Mouse (Mus musculus) CH12.LX (cell line): ENCODE results near the gene A930009A15Rik. TPM values are rescaled to one million over a fixed set of nuclear protein-coding genes. Genes with fewer than 3 reads are reported as not detected.

Experiments
- DNase-seq: peaks from one replicate; pipeline ENCODE4 v3.0.0-alpha.2; 2013; ENCODE audit errors: extremely low read depth
- H3K27ac ChIP-seq: 2 replicates; pipeline ENCODE4 v1.5.1; 2012; ENCODE audit warnings: low read depth, mild to moderate bottlenecking, control low read depth, moderate library complexity; ENCODE audit not compliant: insufficient read depth
- H3K27me3 ChIP-seq: replicated peaks from 2 replicates; pipeline ENCODE3; 2012; ENCODE audit warnings: inconsistent platforms
- H3K36me3 ChIP-seq, 2 experiments: replicated peaks in 1 of 2; 2 replicates each; pipeline versions ENCODE3 to v1.6.1; 2012; ENCODE audit warnings: inconsistent platforms in 1 of 2, low read length in 1 of 2, mild to moderate bottlenecking in 1 of 2, mixed read lengths in 1 of 2, moderate library complexity in 1 of 2; ENCODE audit not compliant: control insufficient read depth in 1 of 2, insufficient read depth in 1 of 2
- H3K4me1 ChIP-seq, 2 experiments: 2 replicates each; pipeline ENCODE4 v1.6.1; 2012; ENCODE audit warnings: inconsistent platforms in 1 of 2, moderate library complexity in 1 of 2; ENCODE audit not compliant: insufficient read depth in 2 of 2, control insufficient read depth in 1 of 2
- H3K4me2 ChIP-seq: 2 replicates; pipeline ENCODE4 v1.6.1; 2012; ENCODE audit warnings: low read depth, mild to moderate bottlenecking, control low read depth; ENCODE audit not compliant: poor library complexity, insufficient read depth, severe bottlenecking
- H3K4me3 ChIP-seq, 3 experiments: fragments of 150-350 bp in 1 of 3; sonication (generic) in 1 of 3; replicated peaks in 1 of 3; 2 replicates each; pipeline versions ENCODE3 to v1.5.1; 2011 to 2012; ENCODE audit warnings: low read depth in 2 of 3, low read length in 2 of 3, mild to moderate bottlenecking in 2 of 3, moderate library complexity in 2 of 3, control low read depth in 1 of 3, improper control_type of control experiment in 1 of 3, inconsistent platforms in 1 of 3, mixed read lengths in 1 of 3; ENCODE audit not compliant: poor library complexity in 1 of 3
- H3K79me2 ChIP-seq: replicated peaks from 2 replicates; pipeline ENCODE4 v1.6.1; 2012; ENCODE audit warnings: mild to moderate bottlenecking, moderate library complexity; ENCODE audit not compliant: control insufficient read depth, poor library complexity, insufficient read depth, severe bottlenecking; ENCODE audit errors: extremely low read depth
- H3K9ac ChIP-seq: 2 replicates; pipeline ENCODE4 v1.6.1; 2012; ENCODE audit warnings: low read depth, mild to moderate bottlenecking, control low read depth, moderate library complexity; ENCODE audit not compliant: insufficient read depth
- H3K9me3 ChIP-seq: replicated peaks from 2 replicates; pipeline ENCODE3; 2012; ENCODE audit warnings: low read length, inconsistent platforms, mixed read lengths
- CHD1 ChIP-seq: IDR thresholded peaks from 2 replicates; pipeline ENCODE4 v1.6.1; 2012; ENCODE audit warnings: low read depth, low read length, improper control_type of control experiment, inconsistent platforms
- CHD2 ChIP-seq: IDR thresholded peaks from 2 replicates; pipeline ENCODE4 v1.6.1; 2011; ENCODE audit warnings: low read length, improper control_type of control experiment
- CTCF ChIP-seq, 2 experiments: IDR thresholded peaks in 1 of 2; conservative IDR thresholded peaks in 1 of 2; 2 replicates each; pipeline ENCODE4 v1.5.1; 2011 to 2012; ENCODE audit warnings: low read depth in 2 of 2, low read length in 2 of 2, improper control_type of control experiment in 1 of 2, inconsistent platforms in 1 of 2, mild to moderate bottlenecking in 1 of 2, moderate library complexity in 1 of 2
- E2F4 ChIP-seq: IDR thresholded peaks from 2 replicates; pipeline ENCODE4 v1.6.1; 2011; ENCODE audit warnings: low read depth, low read length, improper control_type of control experiment; ENCODE audit not compliant: insufficient replicate concordance
- ELF1 ChIP-seq: IDR thresholded peaks from 2 replicates; pipeline ENCODE4 v1.6.1; 2014; ENCODE audit warnings: low read depth, mild to moderate bottlenecking, inconsistent platforms, low read length, improper control_type of control experiment
- GABPA ChIP-seq: IDR thresholded peaks from 2 replicates; pipeline ENCODE4 v1.6.1; 2012; ENCODE audit warnings: low read depth, low read length, improper control_type of control experiment, inconsistent platforms; ENCODE audit not compliant: insufficient replicate concordance
- HCFC1 ChIP-seq: IDR thresholded peaks from 2 replicates; pipeline ENCODE4 v1.6.1; 2012; ENCODE audit warnings: low read depth, mild to moderate bottlenecking, inconsistent platforms, low read length, improper control_type of control experiment
- JUN ChIP-seq: IDR thresholded peaks from 2 replicates; pipeline ENCODE4 v1.6.1; 2011; ENCODE audit warnings: low read depth, mild to moderate bottlenecking, low read length, improper control_type of control experiment, moderate library complexity; ENCODE audit not compliant: insufficient read depth
- MAFK ChIP-seq: IDR thresholded peaks from 2 replicates; pipeline ENCODE4 v1.6.1; 2011; ENCODE audit warnings: low read length, improper control_type of control experiment; ENCODE audit not compliant: insufficient replicate concordance
- MAZ ChIP-seq: IDR thresholded peaks from 2 replicates; pipeline ENCODE4 v1.6.1; 2012; ENCODE audit warnings: low read depth, mild to moderate bottlenecking, inconsistent platforms, low read length, improper control_type of control experiment, moderate library complexity
- MEF2A ChIP-seq: IDR thresholded peaks from 2 replicates; pipeline ENCODE4 v1.6.1; 2014; ENCODE audit warnings: low read depth, mild to moderate bottlenecking, inconsistent platforms, low read length, improper control_type of control experiment, borderline replicate concordance
- MXI1 ChIP-seq: IDR thresholded peaks from 2 replicates; pipeline ENCODE4 v1.6.1; 2011; ENCODE audit warnings: mild to moderate bottlenecking, low read depth, low read length, improper control_type of control experiment
- NELFE ChIP-seq: IDR thresholded peaks from 2 replicates; pipeline ENCODE4 v1.6.1; 2011; ENCODE audit warnings: low read depth, low read length, improper control_type of control experiment
- NRF1 ChIP-seq: IDR thresholded peaks from 2 replicates; pipeline ENCODE4 v1.6.1; 2014; ENCODE audit warnings: low read depth, mild to moderate bottlenecking, inconsistent platforms, low read length, improper control_type of control experiment, moderate library complexity
- PAX5 ChIP-seq: IDR thresholded peaks from 2 replicates; pipeline ENCODE4 v1.6.1; 2012; ENCODE audit warnings: low read length, inconsistent platforms, mixed read lengths
- POLR2AphosphoS2 ChIP-seq: IDR thresholded peaks from 2 replicates; pipeline ENCODE4 v1.6.1; 2011; ENCODE audit warnings: low read depth, low read length, improper control_type of control experiment
- SIN3A ChIP-seq: IDR thresholded peaks from 2 replicates; pipeline ENCODE4 v1.6.1; 2012; ENCODE audit warnings: low read length, improper control_type of control experiment, inconsistent platforms
- SMC3 ChIP-seq: IDR thresholded peaks from 2 replicates; pipeline ENCODE4 v1.6.1; 2011; ENCODE audit warnings: low read depth, low read length, improper control_type of control experiment
- TBP ChIP-seq: conservative IDR thresholded peaks from 2 replicates; pipeline ENCODE4 v1.6.1; 2011; ENCODE audit warnings: low read depth, low read length, improper control_type of control experiment
- UBTF ChIP-seq: IDR thresholded peaks from 2 replicates; pipeline ENCODE4 v1.6.1; 2012; ENCODE audit warnings: low read depth, mild to moderate bottlenecking, inconsistent platforms, low read length, improper control_type of control experiment, moderate library complexity
- ZKSCAN1 ChIP-seq: IDR thresholded peaks from 2 replicates; pipeline ENCODE4 v1.6.1; 2012; ENCODE audit warnings: low read depth, inconsistent platforms, low read length, improper control_type of control experiment, borderline replicate concordance
- ZMIZ1 ChIP-seq: IDR thresholded peaks from 2 replicates; pipeline ENCODE4 v1.6.1; 2012; ENCODE audit warnings: low read depth, mild to moderate bottlenecking, inconsistent platforms, low read length, improper control_type of control experiment
- dilution Hi-C: fragments of 300-500 bp; cut with MboI; formaldehyde crosslinking; loops from 2 replicates; pipeline ENCODE4 v1.14.3; 2020; ENCODE audit warnings: low sequenced_read_pairs; ENCODE audit not compliant: extremely low pct_unique_long_range_greater_than_20kb, extremely low pct_ligation_motif_present
- in situ Hi-C: fragments of 300-500 bp; cut with MboI; formaldehyde crosslinking; loops from 3 replicates; pipeline ENCODE4 v1.14.3; 2019; ENCODE audit warnings: low sequenced_read_pairs, low pct_ligation_motif_present, low pct_unique_long_range_greater_than_20kb, mixed read lengths
- polyA plus RNA-seq: library from polyadenylated mRNA; unstranded; fragments of >175 nt; gene quantifications from 2 replicates; pipeline ENCODE4 v1.2.1, GENCODE M21; 2012; ENCODE audit warnings: low read depth; ENCODE audit not compliant: insufficient read length
- total RNA-seq, 2 experiments: library from RNA; depleted of rRNA; stranded (reverse); fragments of 300-350 nt in 1 of 2; fragments of >200 nt in 1 of 2; gene quantifications; 2 replicates each; pipeline ENCODE4 v1.2.3; 2012 to 2014

The A930009A15Rik gene
- total and polyA plus RNA-seq, 3 experiments = not detected

DNA sequence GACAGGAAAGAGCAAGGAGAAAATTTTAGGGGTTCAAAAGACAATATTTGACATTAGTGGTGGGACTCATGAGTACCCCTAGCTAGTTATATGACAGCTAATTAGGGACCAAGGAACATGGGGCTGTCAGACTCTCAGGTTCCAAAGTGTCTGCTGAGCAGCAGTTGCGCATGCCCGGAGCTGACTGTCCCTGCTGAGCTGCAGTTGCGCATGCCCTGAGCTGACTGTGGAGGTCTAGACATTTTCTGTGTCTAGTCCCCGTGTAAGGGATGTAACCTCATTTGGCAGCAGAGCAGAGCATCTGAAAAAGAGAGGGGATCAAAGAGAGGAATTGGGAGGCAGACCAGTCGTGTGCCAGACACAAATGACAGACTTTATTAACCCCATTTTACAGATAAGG is 5.8 kb upstream of the A930009A15Rik start:
- H3K79me2 ChIP-seq = no peaks in the 10 kb centered on the region
- H3K27ac ChIP-seq = no peak overlapping the region
- in situ Hi-C loops (no loop called here), dilution Hi-C loops (no loop called here)
- H3K4me1 ChIP-seq = no peaks in the 10 kb centered on the region
- DNase-seq = no peak
- no peaks in the 10 kb centered on the region for H3K9me3 ChIP-seq
- H3K36me3 ChIP-seq = no peaks in the 10 kb centered on the region
- H3K4me3 ChIP-seq = no peak overlapping the region
- no peak for TF ChIP-seq E2F4
- TF ChIP-seq MXI1 = no peak
- no peak for TF ChIP-seq JUN
- no peak for TF ChIP-seq GABPA
- TF ChIP-seq MAZ = no peak
- no peak for TF ChIP-seq NRF1
- no peak for TF ChIP-seq UBTF
- no peaks in the 10 kb centered on the region for H3K27me3 ChIP-seq
- no peak overlapping the region for H3K9ac ChIP-seq
- H3K4me2 ChIP-seq = no peak overlapping the region

DNA sequence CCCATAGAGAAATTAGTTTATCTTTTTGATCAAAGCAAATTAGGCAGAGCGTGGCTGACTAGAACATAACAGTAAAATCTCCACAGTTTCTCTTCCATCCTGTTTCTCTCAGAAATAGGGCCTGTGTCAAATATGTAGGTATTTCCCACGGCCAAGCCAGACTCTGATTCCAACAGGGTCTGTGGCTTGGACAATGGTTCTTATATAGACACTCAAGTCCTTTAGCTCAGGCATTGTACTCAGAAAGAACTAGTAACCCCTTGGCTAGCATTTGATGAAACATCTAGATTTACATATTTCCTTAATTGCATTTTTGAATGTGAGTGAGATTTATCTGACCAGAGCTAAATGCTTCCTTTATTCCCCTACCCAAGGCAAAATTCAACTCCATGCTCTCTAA is 791 bp downstream of the A930009A15Rik start:
- DNase-seq = no peak
- Histone ChIP-seq H3K9ac (no peak overlapping the region), H3K4me3 (no peak overlapping the region)
- TF ChIP-seq MAFK (no peak), CHD2 (no peak)
- TF ChIP-seq, all 38 proteins: peak for 0
- Histone ChIP-seq H3K27me3 (no peaks in the 10 kb centered on the region), H3K79me2 (no peaks in the 10 kb centered on the region), H3K27ac (no peak overlapping the region), H3K9me3 (no peaks in the 10 kb centered on the region), H3K4me1 (no peaks in the 10 kb centered on the region), H3K4me2 (no peak overlapping the region), H3K36me3 (no peaks in the 10 kb centered on the region)
- dilution Hi-C loops (no loop called here), in situ Hi-C loops (no loop called here)

DNA sequence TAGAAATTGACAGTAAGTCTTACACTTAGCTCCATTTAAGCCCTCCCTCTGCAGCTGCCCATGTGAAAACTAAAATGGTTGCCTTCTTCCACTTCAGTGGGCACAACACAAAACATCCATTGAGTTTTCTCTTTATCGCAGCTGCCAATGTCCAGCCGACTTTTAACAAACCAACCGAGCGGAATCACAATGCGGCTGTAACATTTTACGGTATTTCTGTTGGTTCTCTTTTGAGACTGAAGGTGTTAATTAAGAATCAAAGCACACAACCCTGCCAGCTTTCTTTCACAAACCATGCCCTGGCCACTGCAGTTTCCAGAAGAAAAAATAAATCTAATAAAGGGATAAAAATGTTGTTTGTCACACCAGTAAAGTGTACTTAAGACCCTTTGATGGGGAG is 1.5 kb downstream of the A930009A15Rik start:
- no peak for TF ChIP-seq GABPA
- TF ChIP-seq CTCF (conservative IDR thresholded peaks at IDR 0.05 in 1 of 2, IDR thresholded peaks at IDR 0.05 in 1 of 2; ENCODE audit: low read depth in 2 of 2, low read length in 2 of 2) = no peak
- TF ChIP-seq TBP = no peak
- TF ChIP-seq ZMIZ1 = no peak
- TF ChIP-seq SMC3 = no peak
- no peak for TF ChIP-seq UBTF
- TF ChIP-seq ZKSCAN1 = no peak
- TF ChIP-seq CHD1 = no peak
- no peak for TF ChIP-seq MXI1
- no peak for TF ChIP-seq SIN3A
- no peak for TF ChIP-seq PAX5
- no peak for TF ChIP-seq ELF1
- TF ChIP-seq HCFC1 = no peak
- TF ChIP-seq NELFE = no peak
- no peak for TF ChIP-seq POLR2AphosphoS2
- TF ChIP-seq MEF2A = no peak
- H3K9me3 ChIP-seq = no peaks in the 10 kb centered on the region
- in situ Hi-C loops = no loop called here
- H3K9ac ChIP-seq = no peak overlapping the region
- H3K4me1 ChIP-seq = no peaks in the 10 kb centered on the region
- dilution Hi-C loops = no loop called here
- no peaks in the 10 kb centered on the region for H3K27me3 ChIP-seq
- H3K4me2 ChIP-seq = no peak overlapping the region
- H3K79me2 ChIP-seq = no peaks in the 10 kb centered on the region
- no peaks in the 10 kb centered on the region for H3K36me3 ChIP-seq
- no peak for DNase-seq
- H3K4me3 ChIP-seq = no peak overlapping the region
- H3K27ac ChIP-seq = no peak overlapping the region
